Mouse (Mus musculus): ENCODE data around the gene Gm49320. TPM values are rescaled to one million over a fixed set of nuclear protein-coding genes. Genes with fewer than 3 reads are reported as not detected.
"Not testable (repeated sequence)": the region's sequence is repeated elsewhere in the genome, so short reads cannot be mapped to it uniquely, and the experiment has no call there.

Gm49320 gene
- total RNA-seq, 1 experiment = not detected

GRCm38 (mm10) chr8:4254001-4254400, 15.3 kb downstream of the Gm49320 start:
- H3K36me3 ChIP-seq (ENCODE audit: control insufficient read depth, insufficient read depth, low read length, poor library complexity, severe bottlenecking) = peaks cover 7% of the 10 kb centered on the region
- H3K9ac ChIP-seq (ENCODE audit: insufficient read depth, low read depth, low read length, poor library complexity, severe bottlenecking) = no peak overlapping the region
- H3K4me3 ChIP-seq (ENCODE audit: insufficient read depth in 1 of 2, low read depth in 1 of 2, low read length in 2 of 2, poor library complexity in 1 of 2, severe bottlenecking in 1 of 2) = 0 out of 4 replicates have a peak overlapping the region, but pooled peaks of 1 of the 2 experiments have one; percentile 97
- H3K9me3 ChIP-seq (ENCODE audit: control insufficient read depth, insufficient read depth, low read depth, low read length) = no peaks in the 10 kb centered on the region
- no peak overlapping the region for H3K27ac ChIP-seq (ENCODE audit: insufficient read depth, low read depth, low read length, poor library complexity, severe bottlenecking)
- TF ChIP-seq MAFK (IDR thresholded peaks at IDR 0.05; ENCODE audit: insufficient read depth, low read depth, low read length) (no peak), CHD2 (IDR thresholded peaks at IDR 0.05; ENCODE audit: low read depth, low read length) (no peak), ZC3H11A (IDR thresholded peaks at IDR 0.05; ENCODE audit: borderline replicate concordance, low read depth, low read length) (no peak), HCFC1 (IDR thresholded peaks at IDR 0.05; ENCODE audit: borderline replicate concordance, insufficient read depth, low read length) (no peak)
- in situ Hi-C loops (cut with MboI; ENCODE audit: low sequenced_read_pairs in 2 of 2, unreplicated experiment in 2 of 2) = no loop called here
- DNase-seq (ENCODE audit: low read depth, low spot score) = no peak
- H3K4me1 ChIP-seq (ENCODE audit: control insufficient read depth in 2 of 2, insufficient read depth in 2 of 2, low read length in 2 of 2, poor library complexity in 1 of 2) = peaks cover 11 to 18% of the 10 kb centered on the region in 2 experiments; a peak in 1 of 4 replicates

GRCm38 (mm10) chr8:4255471-4255870, 16.8 kb downstream of the Gm49320 start:
- H3K9ac ChIP-seq (ENCODE audit: insufficient read depth, low read depth, low read length, poor library complexity, severe bottlenecking); in situ Hi-C loops (cut with MboI; ENCODE audit: low sequenced_read_pairs in 2 of 2, unreplicated experiment in 2 of 2); H3K27ac ChIP-seq (ENCODE audit: insufficient read depth, low read depth, low read length, poor library complexity, severe bottlenecking); DNase-seq (ENCODE audit: low read depth, low spot score); H3K9me3 ChIP-seq (ENCODE audit: control insufficient read depth, insufficient read depth, low read depth, low read length); H3K4me3 ChIP-seq (ENCODE audit: insufficient read depth in 1 of 2, low read depth in 1 of 2, low read length in 2 of 2, poor library complexity in 1 of 2, severe bottlenecking in 1 of 2): not testable (repeated sequence)
- Histone ChIP-seq H3K36me3 (ENCODE audit: control insufficient read depth, insufficient read depth, low read length, poor library complexity, severe bottlenecking) (peaks cover 15% of the 10 kb centered on the region), H3K4me1 (ENCODE audit: control insufficient read depth in 2 of 2, insufficient read depth in 2 of 2, low read length in 2 of 2, poor library complexity in 1 of 2) (peaks cover 7 to 17% of the 10 kb centered on the region in 2 experiments; a peak in 2 of 4 replicates)

- Histone ChIP-seq H3K27ac (ENCODE audit: insufficient read depth, low read depth, low read length, poor library complexity, severe bottlenecking) (no peak overlapping the region), H3K9me3 (ENCODE audit: control insufficient read depth, insufficient read depth, low read depth, low read length) (no peaks in the 10 kb centered on the region), H3K36me3 (ENCODE audit: control insufficient read depth, insufficient read depth, low read length, poor library complexity, severe bottlenecking) (peaks cover 24% of the 10 kb centered on the region), H3K4me3 (ENCODE audit: insufficient read depth in 1 of 2, low read depth in 1 of 2, low read length in 2 of 2, poor library complexity in 1 of 2, severe bottlenecking in 1 of 2) (no peak overlapping the region), H3K4me1 (ENCODE audit: control insufficient read depth in 2 of 2, insufficient read depth in 2 of 2, low read length in 2 of 2, poor library complexity in 1 of 2) (peaks cover 7 to 16% of the 10 kb centered on the region in 2 experiments; a peak in 2 of 4 replicates), H3K9ac (ENCODE audit: insufficient read depth, low read depth, low read length, poor library complexity, severe bottlenecking) (no peak overlapping the region)
- TF ChIP-seq ZNF384 (IDR thresholded peaks at IDR 0.05; ENCODE audit: low read depth, low read length) (no peak), ZC3H11A (IDR thresholded peaks at IDR 0.05; ENCODE audit: borderline replicate concordance, low read depth, low read length) (no peak), MAFK (IDR thresholded peaks at IDR 0.05; ENCODE audit: insufficient read depth, low read depth, low read length) (no peak), HCFC1 (IDR thresholded peaks at IDR 0.05; ENCODE audit: borderline replicate concordance, insufficient read depth, low read length) (no peak), CHD2 (IDR thresholded peaks at IDR 0.05; ENCODE audit: low read depth, low read length) (no peak)
- in situ Hi-C loops (cut with MboI; ENCODE audit: low sequenced_read_pairs in 2 of 2, unreplicated experiment in 2 of 2) = no loop called here
- no peak for DNase-seq (ENCODE audit: low read depth, low spot score)
Observed at GRCm38 (mm10) chr8:4256911-4257310, 18.2 kb downstream of the Gm49320 start.

GRCm38 (mm10) chr8:4257350-4257749, 18.7 kb downstream of the Gm49320 start:
- Histone ChIP-seq H3K36me3 (ENCODE audit: control insufficient read depth, insufficient read depth, low read length, poor library complexity, severe bottlenecking) (peaks cover 24% of the 10 kb centered on the region), H3K4me3 (ENCODE audit: insufficient read depth in 1 of 2, low read depth in 1 of 2, low read length in 2 of 2, poor library complexity in 1 of 2, severe bottlenecking in 1 of 2) (no peak overlapping the region), H3K27ac (ENCODE audit: insufficient read depth, low read depth, low read length, poor library complexity, severe bottlenecking) (no peak overlapping the region), H3K9me3 (ENCODE audit: control insufficient read depth, insufficient read depth, low read depth, low read length) (no peaks in the 10 kb centered on the region), H3K4me1 (ENCODE audit: control insufficient read depth in 2 of 2, insufficient read depth in 2 of 2, low read length in 2 of 2, poor library complexity in 1 of 2) (peaks cover 6 to 16% of the 10 kb centered on the region in 2 experiments; a peak in 2 of 4 replicates), H3K9ac (ENCODE audit: insufficient read depth, low read depth, low read length, poor library complexity, severe bottlenecking) (no peak overlapping the region)
- no peak for DNase-seq (ENCODE audit: low read depth, low spot score)
- TF ChIP-seq ZC3H11A (IDR thresholded peaks at IDR 0.05; ENCODE audit: borderline replicate concordance, low read depth, low read length) (no peak), HCFC1 (IDR thresholded peaks at IDR 0.05; ENCODE audit: borderline replicate concordance, insufficient read depth, low read length) (no peak), ZNF384 (IDR thresholded peaks at IDR 0.05; ENCODE audit: low read depth, low read length) (no peak), MAFK (IDR thresholded peaks at IDR 0.05; ENCODE audit: insufficient read depth, low read depth, low read length) (no peak), CHD2 (IDR thresholded peaks at IDR 0.05; ENCODE audit: low read depth, low read length) (no peak)
- in situ Hi-C loops (cut with MboI; ENCODE audit: low sequenced_read_pairs in 2 of 2, unreplicated experiment in 2 of 2) = no loop called here

- H3K27ac ChIP-seq (ENCODE audit: insufficient read depth, low read depth, low read length, poor library complexity, severe bottlenecking) = peak overlapping the region; percentile 30; the same call in 1 of the 2 replicates
- TF ChIP-seq MAFK (IDR thresholded peaks at IDR 0.05; ENCODE audit: insufficient read depth, low read depth, low read length) (no peak), ZC3H11A (IDR thresholded peaks at IDR 0.05; ENCODE audit: borderline replicate concordance, low read depth, low read length) (no peak), ZNF384 (IDR thresholded peaks at IDR 0.05; ENCODE audit: low read depth, low read length) (no peak), HCFC1 (IDR thresholded peaks at IDR 0.05; ENCODE audit: borderline replicate concordance, insufficient read depth, low read length) (no peak), CHD2 (IDR thresholded peaks at IDR 0.05; ENCODE audit: low read depth, low read length) (no peak)
- H3K36me3 ChIP-seq (ENCODE audit: control insufficient read depth, insufficient read depth, low read length, poor library complexity, severe bottlenecking) = peaks cover 30% of the 10 kb centered on the region
- peaks cover 3 to 14% of the 10 kb centered on the region in 2 experiments; a peak in 2 of 4 replicates for H3K4me1 ChIP-seq (ENCODE audit: control insufficient read depth in 2 of 2, insufficient read depth in 2 of 2, low read length in 2 of 2, poor library complexity in 1 of 2)
- H3K9ac ChIP-seq (ENCODE audit: insufficient read depth, low read depth, low read length, poor library complexity, severe bottlenecking) = peak overlapping the region; percentile 70
- peak overlapping the region; percentile 78 to 92 for H3K4me3 ChIP-seq (ENCODE audit: insufficient read depth in 1 of 2, low read depth in 1 of 2, low read length in 2 of 2, poor library complexity in 1 of 2, severe bottlenecking in 1 of 2)
- in situ Hi-C loops (cut with MboI; ENCODE audit: low sequenced_read_pairs in 2 of 2, unreplicated experiment in 2 of 2) = no loop called here
- peak; percentile 66 for DNase-seq (ENCODE audit: low read depth, low spot score)
- H3K9me3 ChIP-seq (ENCODE audit: control insufficient read depth, insufficient read depth, low read depth, low read length) = no peaks in the 10 kb centered on the region
Observed at GRCm38 (mm10) chr8:4258233-4258632, 19.6 kb downstream of the Gm49320 start.
